Mouse (Mus musculus): ENCODE results near the gene Kiss1r. TPM values are rescaled to one million over a fixed set of nuclear protein-coding genes. Genes with fewer than 3 reads are reported as not detected.

The Kiss1r gene
- total RNA-seq, 2 experiments from 2014 or later: 7.1 to 7.8 TPM

GRCm38 (mm10) chr10:79896306-79896705 lies 20.5 kb upstream of the Kiss1r start:
- intact Hi-C loops (cut with DNase I): no loop called here
- DNase-seq (ENCODE audit: low spot score in 2 of 2): no peak

GRCm38 (mm10) chr10:79896814-79897213 lies 20.0 kb upstream of the Kiss1r start:
- no peak for DNase-seq (ENCODE audit: low spot score in 2 of 2)
- intact Hi-C loops (cut with DNase I): no loop called here

DNA sequence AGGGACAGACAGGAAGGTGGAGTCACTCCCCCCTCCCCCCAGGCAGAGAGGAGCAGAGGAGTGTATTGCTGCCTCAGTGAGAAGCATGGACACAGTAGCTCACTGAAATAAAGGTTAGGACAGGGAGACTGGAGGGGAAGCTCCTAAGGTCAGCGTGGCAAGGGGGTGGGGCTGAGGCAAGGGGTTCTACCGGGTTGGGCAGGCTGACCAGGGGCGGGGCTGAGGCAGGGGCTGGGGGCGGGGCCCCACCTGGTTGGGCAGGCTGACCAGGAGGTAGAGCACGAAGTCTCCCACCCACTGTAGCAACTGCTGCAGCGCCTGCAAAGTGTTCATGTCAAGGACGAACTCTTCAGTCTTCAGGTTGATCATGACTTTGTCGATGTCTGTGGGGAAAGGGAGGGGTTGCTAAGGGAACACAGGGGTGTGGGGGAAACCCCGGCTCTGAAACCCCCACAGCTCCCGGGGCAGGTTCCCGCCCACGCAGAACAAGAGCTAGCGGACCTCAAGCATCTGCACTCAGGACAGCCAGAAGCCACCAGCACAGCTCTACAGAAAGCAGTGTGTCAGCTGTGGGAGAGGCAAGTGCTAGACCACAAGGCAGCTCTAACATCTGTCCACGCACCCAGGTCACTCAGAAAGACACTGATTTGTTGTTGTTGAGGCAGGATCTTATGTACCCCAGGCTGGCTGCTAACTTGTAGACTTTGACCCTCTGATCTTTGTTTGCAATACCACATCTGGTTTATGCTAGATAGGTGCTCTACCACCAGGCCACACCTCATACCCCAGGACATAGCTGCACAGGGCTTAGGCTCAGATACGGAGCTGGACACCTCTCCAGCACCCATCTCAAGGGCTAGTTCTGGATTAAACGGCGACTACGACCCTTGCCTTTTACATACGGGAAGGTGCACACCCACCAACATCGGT lies 19.2 kb upstream of the Kiss1r start:
- intact Hi-C loops (cut with DNase I): no loop called here
- no peak for DNase-seq (ENCODE audit: low spot score in 2 of 2)

DNA sequence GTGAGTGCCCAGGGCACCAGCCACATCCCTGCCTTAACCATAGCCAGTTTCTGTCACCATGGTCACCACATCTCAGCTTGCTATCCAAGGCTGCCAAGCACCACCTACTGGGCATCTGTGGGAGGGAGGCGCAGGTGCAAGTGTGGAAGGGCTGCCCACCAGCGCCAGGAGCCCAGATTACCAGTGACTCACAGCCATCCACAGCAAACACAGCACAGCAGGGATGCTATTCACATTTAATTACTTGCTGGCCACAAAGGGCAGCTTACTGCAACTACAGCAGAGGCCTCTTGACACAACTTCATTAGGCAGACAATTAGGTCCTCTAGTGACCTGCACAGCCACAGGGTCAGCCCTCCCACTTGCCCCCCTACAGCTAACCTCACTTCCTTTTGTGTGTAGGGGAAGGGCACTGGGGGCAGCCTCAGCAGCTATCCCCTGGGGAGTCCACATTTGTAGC lies 15.8 kb upstream of the Kiss1r start:
- DNase-seq (ENCODE audit: low spot score in 2 of 2): peak; percentile 79 to 95
- intact Hi-C loops (cut with DNase I): no loop called here

DNA sequence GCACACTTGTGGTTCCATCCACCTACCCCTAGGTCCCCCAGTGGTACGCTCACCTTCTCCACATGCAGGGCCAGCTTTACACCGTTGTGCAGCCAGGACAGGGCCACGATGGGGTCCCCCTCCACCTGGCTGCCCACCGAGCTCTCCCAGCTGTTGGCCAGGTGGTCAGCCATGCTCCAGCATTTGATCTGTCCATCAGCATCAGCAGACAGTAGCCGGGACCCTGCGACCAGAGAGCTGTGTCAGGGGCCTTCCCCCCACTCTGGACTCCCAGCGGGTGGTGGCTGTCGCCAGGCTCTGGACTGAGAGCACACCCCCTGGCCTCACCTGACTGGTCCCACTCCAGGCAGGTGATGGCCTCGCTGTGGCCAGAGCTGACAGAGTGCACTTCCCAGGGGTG lies 10.1 kb upstream of the Kiss1r start:
- no peak for DNase-seq (ENCODE audit: low spot score in 2 of 2)
- intact Hi-C loops (cut with DNase I): no loop called here

GRCm38 (mm10) chr10:79907415-79907814 lies 9.4 kb upstream of the Kiss1r start:
- intact Hi-C loops (cut with DNase I): no loop called here
- DNase-seq (ENCODE audit: low spot score in 2 of 2): no peak

GRCm38 (mm10) chr10:79908167-79909091 lies 8.3 kb upstream of the Kiss1r start, which contains the start of gene Med16:
Gene Med16, minus strand, starts transcription at chr10:79908923.
- peak; percentile 93 to 96 for DNase-seq (ENCODE audit: low spot score in 2 of 2)
- intact Hi-C loops (cut with DNase I): no loop called here

DNA sequence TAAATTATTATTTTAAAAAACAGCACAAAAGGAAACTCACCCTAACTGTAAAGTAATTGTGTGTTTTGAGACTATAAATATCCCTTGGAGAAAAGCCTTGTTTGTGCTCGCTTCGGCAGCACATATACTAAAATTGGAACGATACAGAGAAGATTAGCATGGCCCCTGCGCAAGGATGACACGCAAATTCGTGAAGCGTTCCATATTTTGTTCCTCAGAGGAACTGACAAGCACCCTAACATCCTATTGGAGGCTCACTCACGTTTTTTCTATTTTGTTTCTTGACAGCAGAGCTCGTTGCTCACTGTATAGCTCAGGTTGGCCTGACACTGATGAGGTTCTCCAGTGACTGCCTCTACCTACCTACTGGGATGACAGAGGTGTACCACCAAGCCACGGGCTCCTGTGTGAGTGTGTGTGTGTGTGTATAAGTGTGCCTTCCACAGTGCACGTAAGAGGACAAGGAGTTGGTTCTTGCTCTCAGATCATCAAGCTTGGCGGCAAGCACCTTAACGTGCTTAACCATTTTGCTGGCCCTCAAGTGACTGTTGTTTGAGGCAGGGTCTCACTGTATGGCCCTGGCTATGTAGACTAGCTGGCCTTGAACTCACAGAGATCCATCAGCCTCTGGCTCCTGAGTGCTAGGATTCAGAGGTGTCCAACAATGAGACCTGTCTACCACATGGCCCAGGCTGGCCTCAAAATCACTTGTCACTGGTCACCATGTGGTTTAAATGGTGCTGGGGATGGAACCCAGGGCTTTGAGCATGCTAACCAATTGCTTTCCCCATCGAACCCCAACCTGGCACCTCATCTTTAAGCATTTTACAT lies 7.5 kb upstream of the Kiss1r start:
- DNase-seq (ENCODE audit: low spot score in 2 of 2): peak; percentile 56 to 87
- intact Hi-C loops (cut with DNase I): no loop called here

- intact Hi-C loops (cut with DNase I): no loop called here
- DNase-seq (ENCODE audit: low spot score in 2 of 2): no peak
Observed at GRCm38 (mm10) chr10:79910556-79910955, 6.2 kb upstream of the Kiss1r start, which contains the start of gene Gm26602. Gene Gm26602, plus strand, starts transcription at chr10:79910856.

DNA sequence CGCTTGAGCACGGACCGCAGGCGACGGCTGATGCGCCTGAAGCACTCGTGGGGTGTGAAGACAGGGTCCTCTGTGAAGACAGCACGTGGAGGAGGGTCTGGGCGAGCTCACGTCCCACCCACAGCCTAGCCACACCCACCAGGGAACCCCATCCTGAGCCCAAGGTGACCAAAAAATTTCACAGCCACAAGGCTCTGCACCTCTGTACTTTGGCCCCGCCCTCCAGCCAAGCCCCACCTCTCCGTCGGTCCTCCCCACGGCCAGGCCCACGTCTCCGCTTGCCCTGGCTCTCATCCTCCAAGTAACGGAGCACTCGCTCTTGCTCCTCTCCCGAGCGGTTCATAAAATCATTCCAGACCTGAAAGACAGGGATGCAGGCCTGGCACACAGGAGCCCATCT lies 4.4 kb upstream of the Kiss1r start:
- intact Hi-C loops (cut with DNase I): no loop called here
- no peak for DNase-seq (ENCODE audit: low spot score in 2 of 2)

DNA sequence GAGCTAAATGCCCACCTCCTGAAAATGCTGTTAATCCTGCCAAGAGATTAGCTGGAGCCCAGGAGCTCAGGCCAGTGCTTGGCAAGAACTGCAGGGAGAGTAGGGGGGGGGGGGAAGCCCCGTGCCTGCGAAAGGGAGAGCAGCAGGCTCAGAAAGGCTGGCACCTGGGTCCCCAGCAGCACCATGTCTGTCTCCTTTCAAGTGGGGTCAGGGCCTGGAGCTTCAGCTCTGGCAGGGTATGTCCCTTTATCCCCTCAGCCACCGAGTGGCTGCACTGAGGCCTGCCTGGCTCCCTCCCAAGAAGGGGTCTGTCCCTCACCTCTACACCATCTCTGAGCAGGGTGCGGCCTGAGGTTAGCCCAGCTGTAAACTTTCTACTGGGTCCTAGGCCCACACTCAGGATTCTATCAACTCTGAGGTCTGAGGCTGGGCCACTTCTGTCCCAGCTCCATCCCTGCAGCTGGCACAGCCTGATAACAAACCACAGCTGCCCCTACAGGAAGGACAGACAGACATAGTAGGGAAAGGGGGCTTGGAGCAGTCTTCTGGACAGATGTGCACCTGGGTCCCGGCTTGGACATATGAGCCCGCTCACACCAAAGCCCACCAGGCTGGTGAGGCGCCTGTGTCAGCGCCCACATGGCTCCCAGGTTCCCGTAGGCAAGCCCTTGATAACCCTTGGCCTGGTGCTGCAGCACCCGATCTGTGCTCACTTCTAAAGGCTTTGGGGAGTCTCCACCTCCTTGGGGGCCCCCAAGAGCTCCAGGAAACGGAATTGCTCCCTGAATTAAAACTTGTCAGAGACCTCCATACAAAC lies 2.4 kb upstream of the Kiss1r start:
- intact Hi-C loops (cut with DNase I): no loop called here
- DNase-seq (ENCODE audit: low spot score in 2 of 2): no peak

GRCm38 (mm10) chr10:79914948-79915596 lies 1.7 kb upstream of the Kiss1r start:
- intact Hi-C loops (cut with DNase I): no loop called here
- no peak for DNase-seq (ENCODE audit: low spot score in 2 of 2)

- intact Hi-C loops (cut with DNase I): no loop called here
- DNase-seq (ENCODE audit: low spot score in 2 of 2): peak in 1 of 2 experiments; percentile 53
Observed at GRCm38 (mm10) chr10:79916081-79916480, 690 bp upstream of the Kiss1r start.

DNA sequence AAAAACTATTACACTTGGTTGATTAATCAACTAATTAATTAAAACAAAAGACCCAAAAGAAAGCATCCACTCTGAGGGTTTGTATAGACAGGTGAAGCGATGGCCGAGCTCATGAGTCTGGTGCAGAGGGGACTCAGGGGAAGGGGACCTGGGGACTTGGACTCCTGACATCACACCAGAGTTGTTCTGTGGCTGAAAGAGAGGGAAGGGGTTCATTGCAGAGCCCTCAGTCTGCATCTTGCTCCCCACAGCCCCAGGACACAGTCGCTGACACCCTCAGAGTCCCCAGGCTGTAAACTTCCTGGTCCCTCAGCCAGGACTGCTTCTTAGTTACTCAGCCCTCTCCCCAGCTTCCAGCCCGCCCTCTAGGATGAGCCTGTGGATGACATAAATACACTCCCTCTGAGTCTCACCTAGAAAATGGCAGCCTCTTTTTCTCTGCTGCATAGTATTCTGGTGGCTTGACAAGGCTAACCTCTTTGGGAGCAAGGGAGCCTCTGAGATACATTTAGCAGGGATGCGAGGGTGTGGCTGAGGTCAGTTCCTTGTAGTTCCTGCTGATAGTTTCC lies 845 bp downstream of the Kiss1r start:
- DNase-seq (ENCODE audit: low spot score in 2 of 2): no peak
- intact Hi-C loops (cut with DNase I): no loop called here

DNA sequence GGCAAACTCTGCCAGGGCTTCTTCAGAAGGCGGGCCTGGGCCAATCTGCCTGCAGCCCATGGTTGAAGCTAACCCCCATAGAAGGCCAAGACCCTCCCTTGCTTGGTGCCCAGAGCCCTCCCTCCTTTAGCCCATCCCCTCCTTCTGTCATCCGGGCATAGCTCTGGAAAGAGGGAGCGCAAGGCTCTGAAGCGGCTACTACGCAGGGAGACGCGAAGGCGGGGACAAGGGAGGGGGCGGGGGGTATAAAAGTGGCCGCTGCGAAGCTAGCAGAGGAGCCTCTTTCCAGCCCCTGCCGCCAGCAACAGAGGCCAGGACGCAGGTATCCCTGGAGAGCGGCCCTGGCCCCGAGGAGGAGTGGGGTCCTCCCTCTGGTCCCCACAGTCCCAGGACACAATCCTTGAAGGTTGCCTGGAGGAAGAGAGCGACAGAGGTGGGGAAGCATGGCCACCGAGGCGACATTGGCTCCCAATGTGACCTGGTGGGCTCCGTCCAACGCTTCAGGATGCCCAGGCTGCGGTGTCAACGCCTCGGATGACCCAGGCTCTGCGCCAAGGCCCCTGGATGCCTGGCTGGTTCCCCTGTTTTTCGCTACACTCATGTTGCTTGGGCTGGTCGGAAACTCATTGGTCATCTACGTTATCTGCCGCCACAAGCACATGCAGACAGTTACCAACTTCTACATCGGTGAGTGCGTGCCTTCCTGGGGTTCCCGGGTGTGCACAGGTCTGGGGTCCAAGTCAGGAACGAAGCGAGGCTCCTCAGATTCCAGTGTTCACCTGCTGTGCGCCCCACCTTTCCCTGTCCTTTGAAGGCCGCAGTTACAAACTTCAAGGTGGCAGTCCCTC lies 1.7 kb downstream of the Kiss1r start:
- intact Hi-C loops (cut with DNase I): no loop called here
- DNase-seq (ENCODE audit: low spot score in 2 of 2): no peak

GRCm38 (mm10) chr10:79919251-79919849 lies 2.6 kb downstream of the Kiss1r start:
- DNase-seq (ENCODE audit: low spot score in 2 of 2): no peak
- intact Hi-C loops (cut with DNase I): no loop called here

Data from left cerebral cortex, postnatal 25 days (tissue).